Mouse (Mus musculus): ENCODE results near the gene Pdxdc1. TPM values are rescaled to one million over a fixed set of nuclear protein-coding genes. Genes with fewer than 3 reads are reported as not detected.

The Pdxdc1 gene
- total and polyA plus RNA-seq, 3 experiments, result 36.0 to 64.2 TPM; not detected in 1

DNA sequence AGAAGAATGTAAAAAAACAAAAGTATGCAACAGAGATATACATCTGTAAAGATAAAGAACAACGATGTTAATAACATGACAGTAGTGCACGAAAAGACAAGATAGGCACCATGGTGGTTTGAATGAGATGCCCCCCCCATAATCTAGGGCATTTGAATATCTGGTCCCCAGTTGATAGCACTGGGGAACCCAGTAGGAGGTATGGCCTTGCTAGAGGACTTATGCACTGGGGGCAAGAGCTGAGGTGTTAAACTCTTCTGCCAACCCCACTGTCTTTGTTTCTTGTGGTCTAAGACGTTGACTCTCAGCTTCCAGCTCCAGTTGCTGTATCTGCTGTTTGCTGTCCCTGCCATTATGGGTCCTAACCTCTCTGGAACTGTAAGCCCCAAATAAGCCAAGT, 7.2 kb downstream of the Pdxdc1 start:
- H3K27ac ChIP-seq (ENCODE audit: control insufficient read depth, low read depth, low read length), result no peak overlapping the region
- H3K4me1 ChIP-seq (ENCODE audit: control insufficient read depth in 1 of 2, insufficient read depth in 2 of 2, low read length in 2 of 2), result peaks cover 12 to 13% of the 10 kb centered on the region in 2 experiments; a peak in 2 of 4 replicates

GRCm38 (mm10) chr16:13894097-13894496, 8.8 kb downstream of the Pdxdc1 start:
- TF ChIP-seq TBP (IDR thresholded peaks at IDR 0.05; ENCODE audit: low read depth, low read length) (no peak), EP300 (IDR thresholded peaks at IDR 0.05; ENCODE audit: low read depth in 1 of 2, low read length in 2 of 2) (no peak), BHLHE40 (IDR thresholded peaks at IDR 0.05; ENCODE audit: borderline replicate concordance, low read depth, low read length) (no peak), CTCF (IDR thresholded peaks at IDR 0.05 in 2 of 3, conservative IDR thresholded peaks at IDR 0.05 in 1 of 3; ENCODE audit: control insufficient read depth in 1 of 3, insufficient read depth in 1 of 3, low read depth in 2 of 3, low read length in 3 of 3, poor library complexity in 1 of 3, severe bottlenecking in 1 of 3) (no peak), CHD2 (IDR thresholded peaks at IDR 0.05; ENCODE audit: low read length) (no peak), GATA1 (IDR thresholded peaks at IDR 0.05; ENCODE audit: low read depth, low read length) (no peak)
- H3K9me3 ChIP-seq (replicated peaks; ENCODE audit: insufficient read depth, low read length), result no peaks in the 10 kb centered on the region

More for the DNA sequence above, 7.2 kb downstream of the Pdxdc1 start:
- H3K36me3 ChIP-seq (ENCODE audit: control insufficient read depth in 1 of 2, insufficient read depth in 2 of 2, low read length in 2 of 2), result peaks cover 0 to 31% of the 10 kb centered on the region in 2 experiments; a peak in 2 of 4 replicates
- TF ChIP-seq EP300 (IDR thresholded peaks at IDR 0.05; ENCODE audit: low read depth in 1 of 2, low read length in 2 of 2) (peak in 1 of 2 experiments; percentile 24; a peak in 1 of 4 replicates), POLR2AphosphoS2 (IDR thresholded peaks at IDR 0.05; ENCODE audit: low read length) (no peak)
- no peaks in the 10 kb centered on the region for H3K9me3 ChIP-seq (replicated peaks; ENCODE audit: insufficient read depth, low read length)
- H3K79me2 ChIP-seq (ENCODE audit: control insufficient read depth, insufficient read depth, low read length, poor library complexity), result peaks cover 20% of the 10 kb centered on the region; the same call in 1 of the 2 replicates
- DNase-seq (ENCODE audit: low read depth, low spot score), result peak; percentile 29
- no peak overlapping the region for H3K4me3 ChIP-seq (ENCODE audit: control insufficient read depth in 1 of 2, insufficient read depth in 1 of 2, low read depth in 2 of 2, low read length in 2 of 2)
- no peak overlapping the region for H3K9ac ChIP-seq (ENCODE audit: control insufficient read depth, low read depth, low read length, poor library complexity, severe bottlenecking)
- no peaks in the 10 kb centered on the region for H3K27me3 ChIP-seq (ENCODE audit: control insufficient read depth in 1 of 2, insufficient read depth in 2 of 2, low read length in 2 of 2)

GRCm38 (mm10) chr16:13892850-13893249, 10.1 kb downstream of the Pdxdc1 start:
- H3K27me3 ChIP-seq (ENCODE audit: control insufficient read depth in 1 of 2, insufficient read depth in 2 of 2, low read length in 2 of 2), result no peaks in the 10 kb centered on the region
- H3K36me3 ChIP-seq (ENCODE audit: control insufficient read depth in 1 of 2, insufficient read depth in 2 of 2, low read length in 2 of 2), result peaks cover 0 to 16% of the 10 kb centered on the region in 2 experiments; a peak in 2 of 4 replicates
- H3K4me1 ChIP-seq (ENCODE audit: control insufficient read depth in 1 of 2, insufficient read depth in 2 of 2, low read length in 2 of 2), result peaks cover 8 to 10% of the 10 kb centered on the region in 2 experiments; a peak in 2 of 4 replicates
- TF ChIP-seq POLR2A (IDR thresholded peaks at IDR 0.05; ENCODE audit: control insufficient read depth in 1 of 2, insufficient read depth in 1 of 2, low read depth in 1 of 2, low read length in 2 of 2, poor library complexity in 1 of 2), result no peak
- no peak overlapping the region for H3K27ac ChIP-seq (ENCODE audit: control insufficient read depth, low read depth, low read length)
- DNase-seq (ENCODE audit: low read depth, low spot score), result no peak
- no peaks in the 10 kb centered on the region for H3K9me3 ChIP-seq (replicated peaks; ENCODE audit: insufficient read depth, low read length)
- peaks cover 15% of the 10 kb centered on the region for H3K79me2 ChIP-seq (ENCODE audit: control insufficient read depth, insufficient read depth, low read length, poor library complexity)
- no peak overlapping the region for H3K4me3 ChIP-seq (ENCODE audit: control insufficient read depth in 1 of 2, insufficient read depth in 1 of 2, low read depth in 2 of 2, low read length in 2 of 2)
- no peak overlapping the region for H3K9ac ChIP-seq (ENCODE audit: control insufficient read depth, low read depth, low read length, poor library complexity, severe bottlenecking)

More at GRCm38 (mm10) chr16:13894097-13894496, 8.8 kb downstream of the Pdxdc1 start:
- Histone ChIP-seq H3K36me3 (ENCODE audit: control insufficient read depth in 1 of 2, insufficient read depth in 2 of 2, low read length in 2 of 2) (peaks cover 0 to 27% of the 10 kb centered on the region in 2 experiments; a peak in 2 of 4 replicates), H3K27ac (ENCODE audit: control insufficient read depth, low read depth, low read length) (no peak overlapping the region), H3K9ac (ENCODE audit: control insufficient read depth, low read depth, low read length, poor library complexity, severe bottlenecking) (no peak overlapping the region), H3K4me3 (ENCODE audit: control insufficient read depth in 1 of 2, insufficient read depth in 1 of 2, low read depth in 2 of 2, low read length in 2 of 2) (no peak overlapping the region), H3K27me3 (ENCODE audit: control insufficient read depth in 1 of 2, insufficient read depth in 2 of 2, low read length in 2 of 2) (no peaks in the 10 kb centered on the region), H3K4me1 (ENCODE audit: control insufficient read depth in 1 of 2, insufficient read depth in 2 of 2, low read length in 2 of 2) (peaks cover 10 to 13% of the 10 kb centered on the region in 2 experiments; a peak in 2 of 4 replicates), H3K79me2 (ENCODE audit: control insufficient read depth, insufficient read depth, low read length, poor library complexity) (peaks cover 19% of the 10 kb centered on the region; the same call in 1 of the 2 replicates)
- DNase-seq (ENCODE audit: low read depth, low spot score), result no peak

GRCm38 (mm10) chr16:13890449-13890848, 12.5 kb downstream of the Pdxdc1 start:
- Histone ChIP-seq H3K79me2 (ENCODE audit: control insufficient read depth, insufficient read depth, low read length, poor library complexity) (peaks cover 11% of the 10 kb centered on the region), H3K36me3 (ENCODE audit: control insufficient read depth in 1 of 2, insufficient read depth in 2 of 2, low read length in 2 of 2) (peaks cover 0 to 6% of the 10 kb centered on the region in 2 experiments; a peak in 1 of 4 replicates), H3K27me3 (ENCODE audit: control insufficient read depth in 1 of 2, insufficient read depth in 2 of 2, low read length in 2 of 2) (no peaks in the 10 kb centered on the region), H3K4me3 (ENCODE audit: control insufficient read depth in 1 of 2, insufficient read depth in 1 of 2, low read depth in 2 of 2, low read length in 2 of 2) (no peak overlapping the region), H3K27ac (ENCODE audit: control insufficient read depth, low read depth, low read length) (no peak overlapping the region), H3K9me3 (replicated peaks; ENCODE audit: insufficient read depth, low read length) (no peaks in the 10 kb centered on the region), H3K9ac (ENCODE audit: control insufficient read depth, low read depth, low read length, poor library complexity, severe bottlenecking) (no peak overlapping the region), H3K4me1 (ENCODE audit: control insufficient read depth in 1 of 2, insufficient read depth in 2 of 2, low read length in 2 of 2) (peaks cover 0 to under 1% of the 10 kb centered on the region in 2 experiments; a peak in 2 of 4 replicates)
- DNase-seq (ENCODE audit: low read depth, low spot score), result no peak
- TF ChIP-seq GATA1 (IDR thresholded peaks at IDR 0.05; ENCODE audit: low read depth, low read length), result no peak
- TF ChIP-seq MXI1 (IDR thresholded peaks at IDR 0.05; ENCODE audit: low read depth, low read length), result no peak
- no peak for TF ChIP-seq SMC3 (IDR thresholded peaks at IDR 0.05; ENCODE audit: low read depth, low read length)
- no peak for TF ChIP-seq BHLHE40 (IDR thresholded peaks at IDR 0.05; ENCODE audit: borderline replicate concordance, low read depth, low read length)
- no peak for TF ChIP-seq MYB (IDR thresholded peaks at IDR 0.05; ENCODE audit: low read depth, low read length)
- no peak for TF ChIP-seq ETS1 (IDR thresholded peaks at IDR 0.05; ENCODE audit: low read depth, low read length)
- TF ChIP-seq SIN3A (IDR thresholded peaks at IDR 0.05; ENCODE audit: low read length), result no peak
- no peak for TF ChIP-seq EP300 (IDR thresholded peaks at IDR 0.05; ENCODE audit: low read depth in 1 of 2, low read length in 2 of 2)
- no peak for TF ChIP-seq TCF12 (IDR thresholded peaks at IDR 0.05; ENCODE audit: low read depth, low read length)
- no peak for TF ChIP-seq ZC3H11A (IDR thresholded peaks at IDR 0.05; ENCODE audit: low read depth, low read length)
- no peak for TF ChIP-seq JUND (IDR thresholded peaks at IDR 0.05; ENCODE audit: low read depth, low read length)
- TF ChIP-seq USF1 (IDR thresholded peaks at IDR 0.05; ENCODE audit: low read depth, low read length), result no peak
- no peak for TF ChIP-seq UBTF (IDR thresholded peaks at IDR 0.05; ENCODE audit: borderline replicate concordance, insufficient read depth, low read depth, low read length)
- no peak for TF ChIP-seq POLR2AphosphoS2 (IDR thresholded peaks at IDR 0.05; ENCODE audit: low read length)
- TF ChIP-seq ZMIZ1 (IDR thresholded peaks at IDR 0.05; ENCODE audit: low read depth, low read length), result no peak
- no peak for TF ChIP-seq TAL1 (IDR thresholded peaks at IDR 0.05; ENCODE audit: low read length)

Measured in MEL (cell line).